Mouse (Mus musculus) thymus, adult 2 months (tissue): ENCODE data around the gene Mei4.

ENCODE experiments used
- CTCF ChIP-seq: fragments of 200-500 bp; IDR thresholded peaks from 2 replicates; pipeline ENCODE4 v1.5.1; 2012; ENCODE audit warnings: mild to moderate bottlenecking, control low read depth, low read length, moderate library complexity, borderline replicate concordance; ENCODE audit not compliant: control insufficient read depth, poor library complexity, insufficient read depth; ENCODE audit errors: extremely low read depth
- POLR2A ChIP-seq: fragments of 200-500 bp; IDR thresholded peaks from 2 replicates; pipeline ENCODE4 v1.6.1; 2012; ENCODE audit warnings: mild to moderate bottlenecking, low read length, control low read depth, moderate library complexity; ENCODE audit not compliant: control insufficient read depth, poor library complexity, insufficient read depth; ENCODE audit errors: extremely low read depth

- TF ChIP-seq CTCF (no peak), POLR2A (no peak)
Observed at GRCm38 (mm10) chr9:82114865-82115264, 251.4 kb downstream of the Mei4 start.
